9 mouse cellular contexts compared by ENCODE assay signal in genomic region chr1:64790806-64791790, GRCm38 (mm10). TPM values are rescaled to one million over a fixed set of nuclear protein-coding genes. Genes with fewer than 3 reads are reported as not detected.
DNase-seq lines count a peak whose midpoint lies in the region; ATAC-seq and TF ChIP-seq lines count a peak whose summit lies in the region.
"Had no signal": no experiment of that assay in that cellular context is flagged by ENCODE, and none has a peak within 500 bp of the region (broad histone marks: within the 10 kb centered on the region; RNA-seq: fewer than 3 reads in every experiment).

No protein-coding gene starts in this region.

- no peak overlapping the region for H3K9ac ChIP-seq in limb, embryonic 11.5 days (ENCODE audit: low read length)
- no peak overlapping the region for H3K9ac ChIP-seq in embryonic facial prominence, embryonic 13.5 days
- H3K9ac ChIP-seq in midbrain, embryonic 14.5 days (replicated peaks; ENCODE audit: low read length), result no peak overlapping the region

- WGBS in limb, embryonic 11.5 days, result 73% methylated on average over 9 of the region's 9 CpGs
- WGBS in limb, embryonic 10.5 days, result 70% methylated on average over 9 of the region's 9 CpGs
- WGBS in embryonic facial prominence, embryonic 13.5 days, result 42% methylated on average over 9 of the region's 9 CpGs
- 63% methylated on average over 9 of the region's 9 CpGs for WGBS in midbrain, embryonic 14.5 days

- H3K4me2 ChIP-seq in limb, embryonic 11.5 days (ENCODE audit: low read depth, severe bottlenecking), result no peak overlapping the region
- peak overlapping the region; percentile 14; the same call in 1 of the 2 replicates for H3K4me2 ChIP-seq in embryonic facial prominence, embryonic 13.5 days
- H3K4me2 ChIP-seq in midbrain, embryonic 14.5 days (ENCODE audit: low read length), result no peak overlapping the region

- no peaks in the 10 kb centered on the region for H3K9me3 ChIP-seq in limb, embryonic 11.5 days (ENCODE audit: control insufficient read depth, low read length)
- H3K9me3 ChIP-seq in limb, embryonic 10.5 days (replicated peaks), result no peaks in the 10 kb centered on the region
- H3K9me3 ChIP-seq in embryonic facial prominence, embryonic 13.5 days, result no peaks in the 10 kb centered on the region
- H3K9me3 ChIP-seq in midbrain, embryonic 14.5 days (ENCODE audit: control insufficient read depth, low read length), result no peaks in the 10 kb centered on the region

- H3K36me3 ChIP-seq in limb, embryonic 11.5 days (ENCODE audit: control insufficient read depth, insufficient read depth, low read length), result no peaks in the 10 kb centered on the region
- H3K36me3 ChIP-seq in limb, embryonic 10.5 days, result no peaks in the 10 kb centered on the region; the same call in 1 of the 2 replicates
- H3K36me3 ChIP-seq in embryonic facial prominence, embryonic 13.5 days, result peaks cover 10% of the 10 kb centered on the region
- no peaks in the 10 kb centered on the region for H3K36me3 ChIP-seq in midbrain, embryonic 14.5 days (ENCODE audit: control insufficient read depth, insufficient read depth, low read length)

- no peak for TF ChIP-seq CTCF in layer of hippocampus, adult 2 months (conservative IDR thresholded peaks at IDR 0.05)

- H3K4me1 ChIP-seq in limb, embryonic 11.5 days (ENCODE audit: control insufficient read depth, insufficient read depth, low read length), result 0 out of 2 replicates have a peak, but pooled peaks cover 4% of the 10 kb centered on the region
- H3K4me1 ChIP-seq in limb, embryonic 10.5 days, result peaks cover 19% of the 10 kb centered on the region
- H3K4me1 ChIP-seq in embryonic facial prominence, embryonic 13.5 days, result peaks cover 25% of the 10 kb centered on the region
- H3K4me1 ChIP-seq in midbrain, embryonic 14.5 days (ENCODE audit: control insufficient read depth, insufficient read depth, low read length), result no peaks in the 10 kb centered on the region; the same call in 1 of the 2 replicates

- no peak for ATAC-seq in limb, embryonic 11.5 days (ENCODE audit: insufficient number of reproducible peaks, low FRiP score, low TSS enrichment, low read depth)
- no peak for ATAC-seq in embryonic facial prominence, embryonic 13.5 days (ENCODE audit: insufficient number of reproducible peaks, insufficient read depth, low FRiP score, low TSS enrichment, low read depth)
- ATAC-seq in CD4-positive, CD25-positive, alpha-beta regulatory T cell, adult 4 months, result no peak
- ATAC-seq in midbrain, embryonic 14.5 days (ENCODE audit: low FRiP score, low TSS enrichment), result no peak

- H3K4me3 ChIP-seq in limb, embryonic 11.5 days (ENCODE audit: low read depth, low read length), result no peak overlapping the region
- no peak overlapping the region for H3K4me3 ChIP-seq in limb, embryonic 10.5 days
- no peak overlapping the region for H3K4me3 ChIP-seq in embryonic facial prominence, embryonic 13.5 days
- H3K4me3 ChIP-seq in layer of hippocampus, adult 2 months, result no peak overlapping the region
- no peak overlapping the region for H3K4me3 ChIP-seq in midbrain, embryonic 14.5 days (replicated peaks; ENCODE audit: low read depth, low read length)
- H3K4me3 ChIP-seq: myocyte had no signal

- DNase-seq in adrenal gland, adult 2 months, result peak; percentile 29
- no peak for DNase-seq in adrenal gland, adult 18-20 months (ENCODE audit: low spot score in 2 of 2)
- DNase-seq in limb, embryonic 11.5 days (ENCODE audit: low spot score), result no peak
- no peak for DNase-seq in limb, embryonic 10.5 days (ENCODE audit: low spot score)
- DNase-seq in layer of hippocampus, adult 2 months (ENCODE audit: low spot score in 2 of 2), result peak in 1 of 2 experiments; percentile 23
- no peak for DNase-seq in midbrain, embryonic 14.5 days

- 0 out of 2 replicates have a peak overlapping the region, but pooled peaks have one; percentile 30 for H3K27ac ChIP-seq in limb, embryonic 11.5 days (replicated peaks; ENCODE audit: low read depth, low read length)
- no peak overlapping the region for H3K27ac ChIP-seq in limb, embryonic 10.5 days
- peak overlapping the region; percentile 82 for H3K27ac ChIP-seq in embryonic facial prominence, embryonic 13.5 days
- H3K27ac ChIP-seq in layer of hippocampus, adult 2 months, result peak overlapping the region; percentile 69
- no peak overlapping the region for H3K27ac ChIP-seq in midbrain, embryonic 14.5 days (replicated peaks; ENCODE audit: low read depth, low read length)

- H3K27me3 ChIP-seq in limb, embryonic 11.5 days (ENCODE audit: control insufficient read depth, insufficient read depth, low read length), result no peaks in the 10 kb centered on the region
- no peaks in the 10 kb centered on the region for H3K27me3 ChIP-seq in limb, embryonic 10.5 days (ENCODE audit: low read depth, poor library complexity, severe bottlenecking)
- no peaks in the 10 kb centered on the region for H3K27me3 ChIP-seq in embryonic facial prominence, embryonic 13.5 days
- H3K27me3 ChIP-seq in midbrain, embryonic 14.5 days (ENCODE audit: control insufficient read depth, insufficient read depth, low read length), result no peaks in the 10 kb centered on the region

RNA-seq across cellular contexts. Expression of gene Fzd5, which starts 53.5 kb away (rescaled TPM):
- 10 to 100 TPM; 12.5 to 21.3 TPM for total RNA-seq in adrenal gland, adult 2 months (2021)
- polyA plus RNA-seq in adrenal gland, adult 2 months (2012; rRNA removed), result 24.7 and 29.6 TPM in 2 replicates
- 10 to 100 TPM; 15.9 to 20.5 TPM for total RNA-seq in adrenal gland, adult 18-20 months (2021)
- 0.71 and 0.73 TPM in 2 replicates for polyA plus RNA-seq in limb, embryonic 11.5 days (2014; fragmentation: Nextera tagmentation; extraction: Ambion mirVana)
- 0.28 and 0.29 TPM in 2 replicates for polyA plus RNA-seq in limb, embryonic 10.5 days (2016; fragmentation: Nextera tagmentation; extraction: Ambion mirVana)
- polyA plus RNA-seq in embryonic facial prominence, embryonic 13.5 days (2015; fragmentation: Nextera tagmentation; extraction: Ambion mirVana), result 1.1 and 2.0 TPM in 2 replicates
- total RNA-seq in layer of hippocampus, adult 2 months (2021), result 1 to 10 TPM in 1 of 2 experiments, under 1 TPM in 1; 0.93 to 1.3 TPM
- under 1 TPM; 0.19 to 0.63 TPM for polyA plus RNA-seq in CD4-positive, CD25-positive, alpha-beta regulatory T cell, adult 4 months (2017; shearing (Covaris generic))
- 0.16 and 0.30 TPM in 2 replicates for polyA plus RNA-seq in midbrain, embryonic 14.5 days (2014; fragmentation: Nextera tagmentation; extraction: Ambion mirVana)

Comparison
In these comparisons a context has a peak if more than half of its experiments do, and no peak if none do; other contexts are left out.
1. H3K27ac ChIP-seq: peak in limb, embryonic 11.5 days (single experiment), embryonic facial prominence, embryonic 13.5 days (single experiment) and layer of hippocampus, adult 2 months (single experiment); none in limb, embryonic 10.5 days (single experiment) and midbrain, embryonic 14.5 days (single experiment).